Mouse (Mus musculus) brown adipose tissue, adult 24 weeks (tissue): ENCODE measurements around the gene Gtpbp3. TPM values are rescaled to one million over a fixed set of nuclear protein-coding genes. Genes with fewer than 3 reads are reported as not detected.
"Not testable (repeated sequence)": the region's sequence is repeated elsewhere in the genome, so short reads cannot be mapped to it uniquely, and the experiment has no call there.

Experiments used
- H3K27ac ChIP-seq: fragments of 200-500 bp; replicated peaks from 2 replicates; pipeline ENCODE4 v1.5.1; 2012; ENCODE audit warnings: low read depth, mild to moderate bottlenecking, low read length
- H3K4me1 ChIP-seq: fragments of 200-500 bp; 2 replicates; pipeline ENCODE4 v1.6.1; 2012; ENCODE audit warnings: low read length, mixed read lengths; ENCODE audit not compliant: control insufficient read depth, insufficient read depth, insufficient read length
- H3K4me3 ChIP-seq: fragments of 200-500 bp; 2 replicates; pipeline ENCODE4 v1.5.1; 2012; ENCODE audit warnings: low read depth, mild to moderate bottlenecking, low read length, moderate library complexity; ENCODE audit not compliant: insufficient read depth
- polyA plus RNA-seq: library from polyadenylated mRNA; stranded (reverse); fragments of >200 nt; gene quantifications from 2 replicates; pipeline ENCODE4 v1.2.4, GENCODE M21; 2012; ENCODE audit not compliant: missing spikeins, insufficient read depth, insufficient read length

Gene Gtpbp3
- polyA plus RNA-seq, 1 experiment: 6.7 TPM

- peak overlapping the region; percentile 74 for H3K27ac ChIP-seq
Observed at GRCm38 (mm10) chr8:71526272-71526671, 38.4 kb downstream of the Gtpbp3 start.

GRCm38 (mm10) chr8:71527162-71527870, 39.4 kb downstream of the Gtpbp3 start:
- Histone ChIP-seq H3K4me3 (no peak overlapping the region), H3K27ac (peak overlapping the region; percentile 93)

More at GRCm38 (mm10) chr8:71526272-71526671, 38.4 kb downstream of the Gtpbp3 start:
- H3K4me1 ChIP-seq: peaks cover 11% of the 10 kb centered on the region
- no peak overlapping the region for H3K4me3 ChIP-seq

DNA sequence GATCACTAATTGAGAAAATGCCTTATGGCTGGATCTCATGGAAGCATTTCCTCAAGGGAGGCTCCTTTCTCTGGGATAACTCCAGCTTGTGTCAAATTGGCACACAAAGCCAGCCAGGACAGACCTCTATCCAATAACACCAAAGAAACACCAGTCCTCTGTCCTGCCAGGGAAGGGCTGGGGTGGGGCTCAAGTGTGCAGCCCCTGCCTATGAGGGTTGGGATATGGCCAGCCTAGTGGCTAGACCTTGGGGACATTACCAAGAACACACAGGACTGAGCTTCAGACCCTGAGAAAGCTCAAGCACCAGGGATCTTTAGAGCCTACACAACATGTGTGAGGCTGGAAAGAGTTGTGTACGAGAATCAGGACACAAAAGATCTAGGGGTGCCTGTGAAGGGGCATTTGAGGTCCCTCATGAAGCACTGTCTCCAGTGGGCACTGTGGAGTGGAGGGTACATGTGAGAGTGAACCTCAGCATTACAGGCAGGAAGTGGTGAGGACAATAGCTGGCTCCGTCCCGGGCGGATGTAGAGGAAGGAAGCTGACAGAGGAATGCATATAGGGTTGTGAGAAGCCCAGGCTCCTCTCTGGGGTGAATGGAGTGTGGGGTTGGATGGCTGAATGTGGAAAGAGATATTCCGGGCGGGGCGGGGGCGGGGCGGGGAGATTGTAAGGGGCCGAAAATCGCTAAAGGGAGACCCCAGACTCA, 40.6 kb downstream of the Gtpbp3 start:
- Histone ChIP-seq H3K27ac (peak overlapping the region; percentile 93), H3K4me1 (peaks cover 11% of the 10 kb centered on the region), H3K4me3 (no peak overlapping the region)

More at GRCm38 (mm10) chr8:71527162-71527870, 39.4 kb downstream of the Gtpbp3 start:
- H3K4me1 ChIP-seq: peaks cover 11% of the 10 kb centered on the region

DNA sequence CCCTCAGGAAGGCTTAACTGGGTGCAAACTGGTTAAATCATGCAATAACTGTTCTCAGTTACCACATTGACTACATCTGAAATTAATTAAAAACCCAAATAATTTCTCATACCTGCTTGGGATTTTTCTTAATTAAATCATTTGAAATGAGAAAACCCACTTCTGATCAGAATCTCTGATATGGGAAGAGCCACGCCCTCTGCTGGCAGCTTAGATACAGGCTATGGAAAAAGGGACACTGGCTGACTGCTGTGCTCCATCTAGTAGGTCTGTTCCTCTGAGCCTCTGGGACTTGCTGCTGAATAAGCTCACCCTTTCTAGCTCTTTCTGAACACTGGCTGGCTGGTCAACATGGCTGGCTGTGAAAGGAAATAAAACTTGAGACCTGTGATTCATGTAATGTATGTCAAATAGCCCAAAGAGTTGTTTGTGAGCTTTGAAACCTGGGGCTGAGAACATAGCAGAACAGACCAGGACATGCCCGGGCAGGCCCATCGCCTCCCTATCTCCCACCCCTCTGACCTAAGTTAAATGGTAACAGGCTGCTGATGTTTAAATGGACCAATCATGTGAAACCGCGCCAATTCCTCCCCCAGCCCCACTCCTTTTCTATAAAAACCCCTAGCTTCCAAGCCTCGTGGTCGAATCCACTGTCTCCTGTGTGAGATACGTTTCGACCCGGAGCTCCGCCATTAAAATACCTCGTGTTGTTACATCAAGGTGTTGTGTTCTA, 43.0 kb downstream of the Gtpbp3 start:
- H3K27ac ChIP-seq, H3K4me3 ChIP-seq: not testable (repeated sequence)
- H3K4me1 ChIP-seq: peaks cover 13% of the 10 kb centered on the region

- Histone ChIP-seq H3K27ac (no peak overlapping the region), H3K4me1 (peaks cover 9% of the 10 kb centered on the region; the same call in 1 of the 2 replicates), H3K4me3 (no peak overlapping the region)
Observed at GRCm38 (mm10) chr8:71534263-71534810, 46.4 kb downstream of the Gtpbp3 start.

DNA sequence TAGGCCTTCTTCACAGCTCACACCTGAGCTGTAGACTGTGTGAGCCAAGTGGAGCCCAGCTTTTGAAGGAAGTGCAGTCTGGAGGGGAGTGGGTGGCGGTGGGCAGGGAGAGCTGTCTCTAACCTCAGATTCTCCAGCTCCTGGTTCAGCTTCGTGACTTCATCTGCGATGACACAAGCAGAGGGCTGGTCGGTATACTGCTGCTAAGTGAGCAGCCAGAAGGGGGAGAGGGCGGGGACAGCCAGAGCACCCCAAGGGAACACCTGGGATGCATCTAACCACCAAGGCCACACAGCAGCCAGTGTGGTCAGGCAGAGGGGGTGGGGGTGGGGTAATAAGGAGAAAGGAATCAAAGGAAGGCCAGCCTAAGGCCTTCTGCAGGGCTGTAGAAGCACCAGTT, 47.8 kb downstream of the Gtpbp3 start:
- H3K4me1 ChIP-seq: peaks cover 9% of the 10 kb centered on the region; the same call in 1 of the 2 replicates
- peak overlapping the region; percentile 67 for H3K4me3 ChIP-seq
- H3K27ac ChIP-seq: no peak overlapping the region

- Histone ChIP-seq H3K4me3 (peak within 1 kb of the TSS; percentile 67), H3K27ac (peak within 1 kb of the TSS; percentile 98)
Observed at GRCm38 (mm10) chr8:71537028-71537867, 49.3 kb downstream of the Gtpbp3 start, which contains the start of gene Bst2. Gene Bst2, minus strand, starts transcription at chr8:71537456.

DNA sequence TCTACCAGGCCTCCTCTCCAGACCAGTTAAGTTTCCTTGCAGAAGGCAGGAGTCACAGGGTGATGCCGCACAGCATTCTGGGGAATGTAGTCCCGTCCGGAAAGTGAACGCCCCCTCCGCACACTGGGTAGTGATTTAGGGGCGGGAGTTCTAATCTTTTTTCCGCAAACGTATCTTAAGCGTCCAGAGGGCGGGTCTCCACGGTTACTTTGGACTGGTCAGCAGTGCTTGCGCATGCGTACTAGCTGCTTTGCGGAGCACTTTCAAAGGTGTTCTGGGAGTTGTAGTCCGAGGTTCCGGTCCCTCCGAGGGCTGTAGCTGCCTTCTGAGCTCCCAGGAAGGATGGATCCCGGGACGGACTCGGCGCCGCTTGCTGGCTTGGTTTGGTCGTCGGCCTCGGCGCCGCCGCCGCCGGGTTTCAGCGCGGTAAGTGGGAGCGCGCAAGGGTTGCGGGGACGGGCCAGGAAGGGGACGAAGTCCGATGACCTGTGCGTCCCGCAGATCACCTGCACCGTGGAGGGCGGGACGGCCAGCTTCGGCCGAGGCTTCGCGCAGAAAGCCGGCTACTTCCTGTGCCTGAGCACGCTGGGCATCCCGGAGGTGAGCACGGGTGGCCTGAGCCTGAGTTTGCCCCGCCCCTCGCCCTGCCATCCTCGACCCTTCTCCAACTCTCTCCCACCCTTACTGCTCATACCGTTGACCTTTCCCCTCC, 54.9 kb downstream of the Gtpbp3 start, which contains the start of gene Mvb12a:
Gene Mvb12a, plus strand, starts transcription at position 291 of the 712 bp plus-strand sequence.
- Histone ChIP-seq H3K4me1 (peaks cover 5% of the 10 kb centered on the region), H3K4me3 (peak within 1 kb of the TSS; percentile 80), H3K27ac (no peak within 1 kb of the TSS)

More at GRCm38 (mm10) chr8:71537028-71537867, 49.3 kb downstream of the Gtpbp3 start, which contains the start of gene Bst2:
- peaks cover 9% of the 10 kb centered on the region; the same call in 1 of the 2 replicates for H3K4me1 ChIP-seq

GRCm38 (mm10) chr8:71543755-71544154, 55.9 kb downstream of the Gtpbp3 start:
- Histone ChIP-seq H3K4me3 (peak overlapping the region; percentile 80), H3K27ac (no peak overlapping the region), H3K4me1 (peaks cover 2% of the 10 kb centered on the region; the same call in 1 of the 2 replicates)

DNA sequence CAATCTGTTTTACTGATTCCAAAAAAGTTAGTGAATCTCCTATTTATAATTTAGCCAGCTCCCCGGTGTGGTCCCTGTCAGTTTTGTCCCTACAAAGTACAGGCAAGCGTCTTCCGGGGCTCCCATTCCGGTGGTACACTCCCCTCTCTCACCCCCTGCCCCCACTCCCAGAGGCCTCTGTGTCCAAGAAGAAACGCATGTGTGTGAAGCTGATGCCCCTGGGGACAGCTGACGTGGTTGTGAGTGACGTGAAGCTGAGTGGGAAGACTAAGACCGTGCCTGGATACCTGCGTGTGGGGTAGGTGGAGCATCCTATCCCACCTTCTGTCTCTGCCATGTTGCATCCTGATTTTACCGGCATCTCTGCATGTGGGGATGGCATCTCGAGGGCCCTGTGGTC, 57.1 kb downstream of the Gtpbp3 start:
- H3K4me3 ChIP-seq: no peak overlapping the region
- H3K27ac ChIP-seq: no peak overlapping the region
- H3K4me1 ChIP-seq: peaks cover 2% of the 10 kb centered on the region; the same call in 1 of the 2 replicates

DNA sequence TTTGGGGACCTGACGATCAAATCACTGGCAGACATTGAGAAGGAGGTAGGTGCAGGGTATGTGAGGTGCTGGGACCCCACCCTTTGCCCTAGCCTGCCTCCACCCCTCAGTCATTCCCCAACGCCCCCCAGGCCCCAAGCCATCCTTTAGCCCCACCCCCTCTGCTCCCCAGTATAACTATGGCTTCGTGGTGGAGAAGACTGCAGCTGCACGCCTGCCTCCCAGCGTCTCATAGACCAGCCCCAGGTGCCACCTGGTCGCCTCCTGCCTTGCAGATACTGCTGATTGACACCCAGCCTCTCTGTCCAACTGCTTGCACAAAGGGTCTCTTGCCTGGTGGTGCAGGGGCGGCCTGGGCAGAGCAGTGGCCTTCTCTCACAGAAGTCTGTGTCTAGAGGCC, 59.7 kb downstream of the Gtpbp3 start:
- H3K27ac ChIP-seq: no peak overlapping the region
- H3K4me3 ChIP-seq: no peak overlapping the region
- H3K4me1 ChIP-seq: peaks cover 2% of the 10 kb centered on the region; the same call in 1 of the 2 replicates
